ENCODE assay signal across 1 mouse cellular context in the genomic region with DNA sequence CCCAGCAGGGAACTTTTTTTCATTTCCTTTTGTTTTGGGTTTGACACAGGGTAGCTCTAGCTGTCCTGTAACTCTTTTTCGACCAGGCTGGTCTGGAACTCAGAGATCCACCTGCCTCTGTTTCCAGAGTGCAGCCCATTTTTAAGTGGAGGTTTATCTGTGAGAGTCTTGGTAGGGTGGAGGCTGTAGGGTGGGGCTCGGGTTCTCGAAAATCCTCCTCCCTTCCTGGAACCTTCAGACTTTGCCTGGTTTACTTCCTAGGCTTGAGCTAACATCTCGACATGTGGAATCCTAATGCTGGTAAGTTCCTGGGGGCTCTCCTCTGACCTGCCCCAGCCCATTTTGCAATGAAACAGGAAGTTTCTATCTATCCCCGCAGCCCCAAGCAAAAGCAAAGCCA.
TF ChIP-seq lines count a peak whose summit lies in the region.

No protein-coding gene starts in this region.

TF ChIP-seq in MEL, 35 proteins besides CTCF, POLR2A, EP300 and RAD21:
- TF ChIP-seq CHD1 (IDR thresholded peaks at IDR 0.05; ENCODE audit: low read depth, low read length) (no peak), E2F4 (IDR thresholded peaks at IDR 0.05; ENCODE audit: borderline replicate concordance, low read depth, low read length) (no peak), NRF1 (IDR thresholded peaks at IDR 0.05; ENCODE audit: insufficient read depth, low read depth, low read length, poor library complexity, severe bottlenecking) (no peak), TAL1 (IDR thresholded peaks at IDR 0.05; ENCODE audit: low read length) (no peak), RCOR1 (IDR thresholded peaks at IDR 0.05; ENCODE audit: low read depth, low read length) (0 out of 2 replicates have a peak, but pooled peaks have one; percentile 44), NELFE (IDR thresholded peaks at IDR 0.05; ENCODE audit: low read depth, low read length) (no peak), POLR2AphosphoS2 (IDR thresholded peaks at IDR 0.05; ENCODE audit: low read length) (no peak), GABPA (IDR thresholded peaks at IDR 0.05; ENCODE audit: low read depth, low read length) (no peak; the same call in 1 of the 2 replicates), MYB (IDR thresholded peaks at IDR 0.05; ENCODE audit: low read depth, low read length) (no peak), MXI1 (IDR thresholded peaks at IDR 0.05; ENCODE audit: low read depth, low read length) (peak; percentile 56), USF2 (IDR thresholded peaks at IDR 0.05; ENCODE audit: borderline replicate concordance in 1 of 2, insufficient read depth in 1 of 2, low read depth in 1 of 2, low read length in 2 of 2) (no peak), POLR2AphosphoS5 (IDR thresholded peaks at IDR 0.05; ENCODE audit: borderline replicate concordance, low read depth, low read length) (no peak), BHLHE40 (IDR thresholded peaks at IDR 0.05; ENCODE audit: borderline replicate concordance, low read depth, low read length) (no peak), GATA1 (IDR thresholded peaks at IDR 0.05; ENCODE audit: low read depth, low read length) (0 out of 2 replicates have a peak, but pooled peaks have one; percentile 9), ELF1 (IDR thresholded peaks at IDR 0.05; ENCODE audit: low read depth, low read length) (0 out of 2 replicates have a peak, but pooled peaks have one; percentile 16), UBTF (IDR thresholded peaks at IDR 0.05; ENCODE audit: borderline replicate concordance, insufficient read depth, low read depth, low read length) (no peak), MAX (IDR thresholded peaks at IDR 0.05; ENCODE audit: low read length) (no peak), KAT2A (conservative IDR thresholded peaks at IDR 0.05; ENCODE audit: low read depth, low read length) (no peak), MEF2A (IDR thresholded peaks at IDR 0.05; ENCODE audit: extremely low read depth, insufficient replicate concordance, low read depth, low read length, poor library complexity, severe bottlenecking) (no peak), SMC3 (IDR thresholded peaks at IDR 0.05; ENCODE audit: low read depth, low read length) (no peak), MAFK (IDR thresholded peaks at IDR 0.05; ENCODE audit: borderline replicate concordance, low read depth, low read length) (no peak), MYC (IDR thresholded peaks at IDR 0.05; ENCODE audit: low read depth, low read length) (0 out of 2 replicates have a peak, but pooled peaks have one; percentile 16), HCFC1 (IDR thresholded peaks at IDR 0.05; ENCODE audit: low read depth, low read length) (no peak; the same call in 1 of the 2 replicates), ZC3H11A (IDR thresholded peaks at IDR 0.05; ENCODE audit: low read depth, low read length) (no peak), SIN3A (IDR thresholded peaks at IDR 0.05; ENCODE audit: low read length) (peak; percentile 66), ZNF384 (IDR thresholded peaks at IDR 0.05; ENCODE audit: low read depth, low read length) (no peak), MAZ (IDR thresholded peaks at IDR 0.05; ENCODE audit: low read depth, low read length) (peak; percentile 39; the same call in 1 of the 2 replicates), ZKSCAN1 (IDR thresholded peaks at IDR 0.05; ENCODE audit: low read depth, low read length) (no peak)
